In the genomic region with DNA sequence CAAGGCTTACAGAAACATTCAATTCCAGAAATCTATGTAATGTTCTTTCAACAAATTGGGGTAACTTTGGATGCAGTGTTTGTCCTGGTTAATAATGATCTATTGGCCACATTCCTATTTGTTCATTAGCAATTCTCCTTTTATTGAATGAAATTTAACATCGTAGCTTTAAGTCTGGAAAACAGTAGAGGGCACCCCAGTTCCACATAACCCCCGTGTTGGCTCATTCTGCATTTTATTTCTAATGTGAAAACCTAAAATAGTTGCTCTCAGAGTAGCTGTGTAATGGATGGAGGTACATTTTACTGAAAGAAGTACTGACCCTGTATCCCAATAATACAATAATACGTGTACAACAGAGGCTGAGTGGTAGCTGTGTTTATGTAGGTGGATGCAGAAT, we compare ENCODE assay signal across 13 mouse cellular contexts. TPM values are rescaled to one million over a fixed set of nuclear protein-coding genes. Genes with fewer than 3 reads are reported as not detected.
DNase-seq lines count a peak whose midpoint lies in the region; ATAC-seq and TF ChIP-seq lines count a peak whose summit lies in the region.
"Had no signal": no experiment of that assay in that cellular context is flagged by ENCODE, and none has a peak within 500 bp of the region (broad histone marks: within the 10 kb centered on the region; RNA-seq: fewer than 3 reads in every experiment).

No protein-coding gene starts in this region.

- H3K9me3 ChIP-seq in kidney, postnatal 0 days (replicated peaks; ENCODE audit: low read length), result no peaks in the 10 kb centered on the region
- no peaks in the 10 kb centered on the region for H3K9me3 ChIP-seq in kidney, embryonic 16.5 days (ENCODE audit: low read length)
- H3K9me3 ChIP-seq: embryonic facial prominence, embryonic 13.5 days; neural tube, embryonic 12.5 days had no signal

- no peak overlapping the region for H3K27ac ChIP-seq in kidney, postnatal 0 days
- no peak overlapping the region for H3K27ac ChIP-seq in kidney, embryonic 16.5 days (ENCODE audit: low read length)
- H3K27ac ChIP-seq: embryonic facial prominence, embryonic 13.5 days; neural tube, embryonic 12.5 days had no signal

- H3K27me3 ChIP-seq in kidney, postnatal 0 days (ENCODE audit: insufficient read depth, low read length), result peaks cover 29% of the 10 kb centered on the region
- H3K27me3 ChIP-seq in kidney, embryonic 16.5 days (ENCODE audit: insufficient read depth, low read length), result peaks cover 36% of the 10 kb centered on the region

- no peak overlapping the region for H3K9ac ChIP-seq in kidney, postnatal 0 days (ENCODE audit: low read depth, low read length)
- H3K9ac ChIP-seq in kidney, embryonic 16.5 days (replicated peaks; ENCODE audit: low read length), result no peak overlapping the region
- H3K9ac ChIP-seq: embryonic facial prominence, embryonic 13.5 days; neural tube, embryonic 12.5 days had no signal

- TF ChIP-seq CTCF in kidney, postnatal 0 days (IDR thresholded peaks at IDR 0.05; ENCODE audit: low read depth), result peak; percentile 59

- ATAC-seq in kidney, postnatal 0 days (replicated peaks; ENCODE audit: low FRiP score, low read depth), result no peak
- ATAC-seq in kidney, embryonic 16.5 days (ENCODE audit: low FRiP score, low TSS enrichment), result no peak
- no peak for ATAC-seq in inflammation-experienced regulatory T-cells, adult 6 months

- WGBS in kidney, postnatal 0 days, result 27% methylated on average over 3 of the region's 3 CpGs
- WGBS in kidney, embryonic 16.5 days, result 26% methylated on average over 3 of the region's 3 CpGs

- no peak overlapping the region for H3K4me2 ChIP-seq in kidney, postnatal 0 days (ENCODE audit: low read length)
- no peak overlapping the region for H3K4me2 ChIP-seq in kidney, embryonic 16.5 days (replicated peaks; ENCODE audit: low read depth, low read length)
- H3K4me2 ChIP-seq: embryonic facial prominence, embryonic 13.5 days; neural tube, embryonic 12.5 days had no signal

- H3K4me3 ChIP-seq in kidney, postnatal 0 days (replicated peaks; ENCODE audit: low read depth, low read length), result no peak overlapping the region
- H3K4me3 ChIP-seq in kidney, embryonic 16.5 days (ENCODE audit: low read length), result no peak overlapping the region
- H3K4me3 ChIP-seq: embryonic facial prominence, embryonic 13.5 days; neural tube, embryonic 12.5 days had no signal

- DNase-seq in adrenal gland, postnatal 36 days, result peak; percentile 7 to 34
- no peak for DNase-seq in adrenal gland, adult 8-10 months
- DNase-seq in kidney, postnatal 0 days (ENCODE audit: low spot score), result peak; percentile 41
- DNase-seq in Muller cell, postnatal 12 days (ENCODE audit: inconsistent ontology term), result peak; percentile 1
- peak; percentile 50 to 68 for DNase-seq in layer of hippocampus, postnatal 10 days (ENCODE audit: low spot score in 2 of 2)
- no peak for DNase-seq in yolk sac, embryonic 10.5 days (ENCODE audit: low spot score)
- DNase-seq: B cell, adult 2 months; lung, postnatal 14 days had no signal

- H3K36me3 ChIP-seq in kidney, postnatal 0 days (ENCODE audit: insufficient read depth, low read length), result no peaks in the 10 kb centered on the region
- no peaks in the 10 kb centered on the region for H3K36me3 ChIP-seq in kidney, embryonic 16.5 days (ENCODE audit: insufficient read depth, low read length)
- H3K36me3 ChIP-seq: embryonic facial prominence, embryonic 13.5 days; neural tube, embryonic 12.5 days had no signal

- H3K4me1 ChIP-seq in kidney, postnatal 0 days (replicated peaks; ENCODE audit: insufficient read depth, low read length), result no peaks in the 10 kb centered on the region; the same call in 1 of the 2 replicates
- H3K4me1 ChIP-seq in kidney, embryonic 16.5 days (ENCODE audit: insufficient read depth, low read length), result no peaks in the 10 kb centered on the region

RNA-seq across cellular contexts. Expression of a gene that starts 3.1 kb away (rescaled TPM):
- total RNA-seq in adrenal gland, postnatal 36 days (2021), result not detected
- under 1 TPM; 0.35 to 0.65 (median 0.47) TPM for total RNA-seq in adrenal gland, adult 8-10 months (2022)
- polyA plus RNA-seq in kidney, postnatal 0 days (2015; fragmentation: Nextera tagmentation; extraction: Ambion mirVana), result 0.08 and 0.13 TPM in 2 replicates
- polyA plus RNA-seq in kidney, embryonic 16.5 days (2015; fragmentation: Nextera tagmentation; extraction: Ambion mirVana), result 0.15 TPM in 1 of 2 replicates, not detected in the other
- total RNA-seq in layer of hippocampus, postnatal 10 days (2021), result 100 to 1,000 TPM; 200 to 221 TPM
- polyA plus RNA-seq in inflammation-experienced regulatory T-cells, adult 6 months (2017; shearing (Covaris generic)), result not detected
- total RNA-seq: heart, postnatal 10 days had no signal

Comparison
In these comparisons a context has a peak if more than half of its experiments do, and no peak if none do; other contexts are left out.
1. DNase-seq: peak in adrenal gland, postnatal 36 days (2 of 2), kidney, postnatal 0 days (single experiment), Muller cell, postnatal 12 days (single experiment) and layer of hippocampus, postnatal 10 days (2 of 2); none in adrenal gland, adult 8-10 months (single experiment) and yolk sac, embryonic 10.5 days (single experiment).
2. RNA of a gene that starts 3.1 kb away (total RNA-seq): 200 to 221 TPM in layer of hippocampus, postnatal 10 days; 0.35 to 0.65 TPM in adrenal gland, adult 8-10 months and not detected in adrenal gland, postnatal 36 days; every median in the first group is over 100 times any median in the second.